Mouse (Mus musculus): ENCODE measurements around the gene Rara.

- TF ChIP-seq CTCF (IDR thresholded peaks at IDR 0.05; ENCODE audit: control insufficient read depth, insufficient read depth, insufficient read length) = peak; percentile 83
- TF ChIP-seq CEBPB (IDR thresholded peaks at IDR 0.05; ENCODE audit: low read depth) = no peak
- TF ChIP-seq MAX (IDR thresholded peaks at IDR 0.05) = peak; percentile 77
- TF ChIP-seq USF1 (IDR thresholded peaks at IDR 0.05; ENCODE audit: low read depth) = no peak
- peak; percentile 6 for TF ChIP-seq MYOD1 (IDR thresholded peaks at IDR 0.05; ENCODE audit: control insufficient read depth, insufficient read length, low read depth)
- TF ChIP-seq MYOG (IDR thresholded peaks at IDR 0.05; ENCODE audit: control insufficient read depth, extremely low read depth, insufficient read length) = no peak
Measured at GRCm38 (mm10) chr11:98933151-98933550, 5.5 kb downstream of the Rara start.

Data from C2C12 (cell line).